Mouse (Mus musculus): ENCODE measurements at regions not wholly inside any gene's neighbourhood (a gene's known extent, or its start where the extent isn't known, plus 50 kb on each side); places are given as distances from the start of the nearest gene placed in this dataset.
"Not testable (repeated sequence)": the region's sequence is repeated elsewhere in the genome, so short reads cannot be mapped to it uniquely, and the experiment has no call there.

DNA sequence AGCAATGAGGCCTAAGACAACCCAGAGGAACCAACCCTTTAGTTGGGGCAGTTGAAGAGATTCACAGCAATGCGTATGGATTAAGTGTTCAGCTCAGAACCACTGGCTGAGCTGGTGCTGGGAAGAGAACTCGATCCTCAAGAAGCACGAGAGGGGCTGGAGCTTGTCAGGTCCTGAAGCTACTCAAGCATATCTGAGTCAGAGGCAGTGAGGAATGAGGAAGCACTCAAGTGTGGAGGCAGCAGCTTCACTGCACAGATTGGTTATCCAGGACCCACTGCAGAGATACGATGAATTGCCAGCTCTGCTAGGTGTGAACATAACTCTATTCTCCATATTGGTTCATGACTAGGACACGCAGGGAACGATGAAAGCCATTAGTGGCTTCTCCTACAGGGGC lies 239.7 kb downstream of the Tpbg start:
- no peak for DNase-seq
- intact Hi-C loops (cut with DNase I): no loop called here

- no peak for DNase-seq
- intact Hi-C loops (cut with DNase I): no loop called here
Observed at GRCm38 (mm10) chr9:86092998-86093397, 250.8 kb downstream of the Tpbg start.

- DNase-seq: no peak
- intact Hi-C loops (cut with DNase I): no loop called here
Observed at GRCm38 (mm10) chr9:86095460-86095859, 253.3 kb downstream of the Tpbg start.

GRCm38 (mm10) chr9:86096246-86096645 lies 254.1 kb downstream of the Tpbg start:
- no peak for DNase-seq
- intact Hi-C loops (cut with DNase I): no loop called here

DNA sequence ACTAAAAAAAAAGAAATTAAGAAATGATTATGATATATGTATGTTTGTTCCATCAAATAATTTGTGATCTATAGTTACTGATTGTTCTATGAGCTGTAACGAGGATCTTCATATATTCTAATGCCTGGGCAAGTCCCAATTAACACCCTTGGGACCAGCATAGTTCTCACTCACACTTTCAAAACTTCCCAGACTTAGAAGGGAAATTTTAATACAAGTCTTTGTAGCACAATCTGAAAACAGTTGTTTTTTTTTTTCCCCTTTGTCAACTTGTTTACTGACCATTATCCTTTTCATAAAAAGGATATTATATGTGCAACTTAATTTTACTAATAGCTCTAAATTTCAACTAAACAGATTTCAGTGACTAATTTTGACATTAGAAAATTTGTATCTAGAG lies 257.1 kb downstream of the Tpbg start:
- intact Hi-C loops (cut with DNase I): no loop called here
- no peak for DNase-seq

GRCm38 (mm10) chr9:86101360-86102086 lies 259.3 kb downstream of the Tpbg start:
- DNase-seq: no peak
- intact Hi-C loops (cut with DNase I): no loop called here

GRCm38 (mm10) chr9:86103607-86104006 lies 261.4 kb downstream of the Tpbg start:
- intact Hi-C loops (cut with DNase I): no loop called here
- no peak for DNase-seq

DNA sequence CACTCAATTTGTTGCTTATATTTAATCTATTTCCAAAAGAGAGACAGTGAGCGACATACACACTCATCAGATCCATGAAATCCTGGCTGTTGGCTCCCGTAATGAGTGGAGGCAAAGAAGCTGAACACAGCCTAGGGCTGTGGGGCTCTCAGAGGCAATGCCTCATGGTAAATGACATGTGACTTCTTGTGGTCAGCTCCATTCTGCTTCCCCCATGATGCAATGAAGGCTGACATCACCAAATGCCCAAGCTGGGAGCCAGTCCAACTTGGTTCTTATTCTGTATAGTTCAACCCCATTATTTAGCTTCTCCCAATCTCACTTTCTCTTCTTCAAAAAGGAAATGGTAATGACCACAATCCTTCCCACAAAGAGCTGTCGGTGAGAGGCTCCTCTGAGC lies 262.5 kb downstream of the Tpbg start:
- no peak for DNase-seq
- intact Hi-C loops (cut with DNase I): no loop called here

GRCm38 (mm10) chr9:86105851-86106250 lies 263.7 kb downstream of the Tpbg start:
- intact Hi-C loops (cut with DNase I): no loop called here
- no peak for DNase-seq

- intact Hi-C loops (cut with DNase I): no loop called here
- no peak for DNase-seq
Observed at GRCm38 (mm10) chr9:86109906-86110305, 267.7 kb downstream of the Tpbg start.

GRCm38 (mm10) chr9:86119370-86119769 lies 277.2 kb downstream of the Tpbg start:
- DNase-seq: no peak
- intact Hi-C loops (cut with DNase I): no loop called here

DNA sequence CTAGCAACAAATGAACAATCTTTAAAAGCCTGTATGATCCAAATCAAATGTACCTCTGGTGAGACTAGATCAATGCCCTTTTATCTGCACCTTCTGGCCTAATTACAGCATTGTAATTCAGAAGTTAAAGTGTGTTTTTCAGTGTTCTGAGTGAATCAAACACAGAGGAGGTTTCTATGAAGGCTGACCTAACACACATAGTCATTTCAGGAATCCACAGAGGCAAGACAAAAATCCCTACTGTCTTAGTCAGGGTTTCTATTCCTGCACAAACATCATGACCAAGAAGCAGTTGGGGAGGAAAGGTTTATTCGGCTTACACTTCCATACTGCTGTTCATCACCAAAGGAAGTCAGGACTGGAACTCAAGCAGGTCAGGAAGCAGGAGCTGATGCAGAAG lies 293.4 kb downstream of the Tpbg start:
- intact Hi-C loops (cut with DNase I); DNase-seq: not testable (repeated sequence)

DNA sequence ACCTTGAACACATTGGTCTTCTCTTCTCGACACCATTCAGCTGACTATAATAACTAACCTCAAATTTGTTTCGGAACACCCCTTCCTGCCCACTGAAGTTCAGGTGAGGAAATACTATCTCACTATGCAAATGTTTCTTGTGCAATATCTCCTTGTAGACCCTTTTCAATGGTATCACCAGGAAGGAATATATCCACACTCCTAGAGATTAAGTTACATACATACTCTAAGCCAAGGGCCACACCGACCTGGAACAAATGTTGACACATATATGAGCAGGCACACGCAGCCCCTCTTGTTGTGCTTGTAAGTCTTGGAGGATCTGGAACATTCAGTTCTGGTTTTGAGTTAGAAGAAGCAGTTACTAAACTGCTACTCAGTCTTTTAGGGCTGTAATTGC lies 303.7 kb downstream of the Tpbg start:
- no peak for DNase-seq
- intact Hi-C loops (cut with DNase I): no loop called here

DNA sequence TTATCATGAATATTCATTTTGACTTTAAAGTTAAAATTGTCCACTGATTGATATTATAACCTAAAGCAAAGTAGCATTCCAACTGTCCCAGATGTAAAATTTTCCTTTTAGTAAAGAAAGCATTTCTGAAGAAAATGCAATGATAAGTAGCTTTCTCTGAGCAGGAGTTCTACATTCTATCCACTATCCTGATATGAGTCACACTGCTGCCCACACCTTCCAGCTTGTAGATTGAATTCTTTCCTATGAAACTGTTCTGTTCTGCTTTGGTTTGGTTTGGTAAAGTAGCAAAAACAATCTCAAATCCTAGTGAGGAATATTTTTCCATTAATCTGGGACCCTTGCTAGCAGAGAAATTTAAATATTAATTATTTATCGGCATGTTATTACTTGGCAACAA lies 304.4 kb downstream of the Ube2cbp start:
- no peak for DNase-seq
- intact Hi-C loops (cut with DNase I): no loop called here

DNA sequence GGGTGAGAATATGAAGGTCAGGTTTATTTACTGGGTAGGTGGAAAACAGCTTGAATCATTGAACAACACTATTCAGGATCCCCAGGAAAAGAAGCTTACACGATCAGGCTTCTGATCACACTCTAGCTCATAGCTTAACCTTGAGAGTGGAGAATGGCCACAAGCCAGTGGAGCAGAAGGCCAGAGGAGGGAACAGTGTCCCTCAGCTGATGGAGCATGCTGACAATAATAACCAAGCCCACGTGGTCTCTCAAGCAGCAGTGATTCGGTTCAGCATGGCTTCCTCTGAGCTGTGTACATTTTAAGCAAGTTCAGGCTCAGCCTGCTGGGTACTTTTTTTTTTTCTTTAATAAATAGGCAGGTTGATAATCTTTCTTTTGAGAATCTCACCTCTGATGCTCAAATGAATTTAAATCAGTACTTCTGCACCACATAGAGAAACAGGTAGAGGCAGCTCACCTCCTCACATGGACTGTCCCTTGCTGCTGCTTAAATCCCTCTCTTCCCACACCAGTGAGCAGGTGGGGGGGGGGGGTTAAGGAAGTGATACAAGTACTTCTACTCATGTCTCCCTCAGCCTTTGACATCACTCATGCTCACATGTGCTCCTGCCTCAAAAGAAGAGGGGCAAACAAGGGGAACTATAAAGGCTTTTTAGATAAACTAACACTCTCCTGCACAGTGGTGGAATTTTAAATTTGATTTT lies 298.2 kb downstream of the Ube2cbp start:
- intact Hi-C loops (cut with DNase I): no loop called here
- no peak for DNase-seq

- intact Hi-C loops (cut with DNase I): no loop called here
- DNase-seq: no peak
Observed at GRCm38 (mm10) chr9:86170756-86171155, 294.0 kb downstream of the Ube2cbp start.

GRCm38 (mm10) chr9:86186751-86187747 lies 277.7 kb downstream of the Ube2cbp start:
- intact Hi-C loops (cut with DNase I): no loop called here
- DNase-seq: no peak

DNA sequence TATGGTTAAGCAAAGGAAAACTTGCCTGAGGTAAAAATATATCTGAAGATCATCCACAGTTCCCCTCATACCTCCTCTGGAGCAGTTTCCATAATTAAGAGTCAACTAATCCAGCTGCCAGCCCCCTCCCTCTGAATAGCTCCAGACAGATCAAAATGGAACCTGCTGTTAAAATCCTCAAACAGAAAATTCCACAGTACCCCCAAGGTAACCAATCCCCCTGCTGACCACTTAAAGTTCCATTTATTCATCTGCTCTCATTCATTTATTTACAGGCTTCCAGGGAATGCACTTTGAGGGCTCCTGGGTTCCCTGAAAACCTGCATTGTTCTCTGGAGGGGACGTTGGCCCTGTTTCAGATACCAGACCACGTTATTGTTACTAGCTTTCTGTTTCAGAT lies 275.9 kb downstream of the Ube2cbp start:
- DNase-seq: no peak
- intact Hi-C loops (cut with DNase I): no loop called here

GRCm38 (mm10) chr9:86205041-86205440 lies 259.7 kb downstream of the Ube2cbp start:
- DNase-seq: no peak
- intact Hi-C loops (cut with DNase I): no loop called here

GRCm38 (mm10) chr9:86208334-86208925 lies 256.3 kb downstream of the Ube2cbp start:
- intact Hi-C loops (cut with DNase I): no loop called here

GRCm38 (mm10) chr9:86211267-86211666 lies 253.5 kb downstream of the Ube2cbp start:
- intact Hi-C loops (cut with DNase I): no loop called here
- no peak for DNase-seq

More at GRCm38 (mm10) chr9:86208334-86208925, 256.3 kb downstream of the Ube2cbp start:
- DNase-seq: no peak

Data from gastrocnemius, postnatal 36 days (tissue).